Mouse (Mus musculus) stomach, embryonic 14.5 days (tissue): ENCODE measurements at regions not wholly inside any gene's neighbourhood (a gene's known extent, or its start where the extent isn't known, plus 50 kb on each side); places are given as distances from the start of the nearest gene placed in this dataset.
"Not testable (repeated sequence)": the region's sequence is repeated elsewhere in the genome, so short reads cannot be mapped to it uniquely, and the experiment has no call there.

Experiments
- ATAC-seq: fragments of 200-750 bp; cut with Nextera tagmentation; 2 replicates; pipeline ENCODE4 v1.8.0; 2017; ENCODE audit warnings: low read depth, moderate TSS enrichment; ENCODE audit not compliant: insufficient number of reproducible peaks, insufficient read depth, low FRiP score
- H3K27ac ChIP-seq: fragments of 300-500 bp; sonication (generic); 2 replicates; pipeline ENCODE4 v1.5.1; 2014; ENCODE audit warnings: mild to moderate bottlenecking, low read length, moderate library complexity, mixed read lengths
- H3K27me3 ChIP-seq: fragments of 300-500 bp; sonication (generic); 2 replicates; pipeline ENCODE4 v1.6.1; 2014; ENCODE audit warnings: low read length, control low read depth, mixed read lengths; ENCODE audit not compliant: control insufficient read depth, insufficient read depth
- H3K36me3 ChIP-seq: fragments of 300-500 bp; sonication (generic); 2 replicates; pipeline ENCODE4 v1.6.1; 2014; ENCODE audit warnings: mild to moderate bottlenecking, control low read depth, low read length, moderate library complexity, mixed read lengths; ENCODE audit not compliant: control insufficient read depth, insufficient read depth
- H3K4me1 ChIP-seq: fragments of 300-500 bp; sonication (generic); 2 replicates; pipeline ENCODE4 v1.6.1; 2014; ENCODE audit warnings: low read length, control low read depth, mixed read lengths; ENCODE audit not compliant: control insufficient read depth, insufficient read depth
- H3K4me2 ChIP-seq: fragments of 300-500 bp; sonication (generic); replicated peaks from 2 replicates; pipeline ENCODE4 v1.6.1; 2014; ENCODE audit warnings: low read depth, low read length, control low read depth
- H3K4me3 ChIP-seq: fragments of 300-500 bp; sonication (generic); 2 replicates; pipeline ENCODE4 v1.5.1; 2014; ENCODE audit warnings: low read depth, low read length, control low read depth
- H3K9ac ChIP-seq: fragments of 300-500 bp; sonication (generic); replicated peaks from 2 replicates; pipeline ENCODE4 v1.6.1; 2014; ENCODE audit warnings: low read depth, mild to moderate bottlenecking, control low read depth, low read length, moderate library complexity, mixed read lengths
- H3K9me3 ChIP-seq: fragments of 300-500 bp; sonication (generic); 2 replicates; pipeline ENCODE4 v1.6.1; 2016; ENCODE audit warnings: low read depth, low read length, control low read depth; ENCODE audit not compliant: control insufficient read depth
- WGBS: fragments of 180-500 bp; shearing (Covaris S2); extraction: QIAGEN DNeasy Blood & Tissue Kit; methylation state at CpG from one replicate; pipeline ENCODE4 v1.1.7; 2014; 5-methylcytosine and 5-hydroxymethylcytosine counted together

DNA sequence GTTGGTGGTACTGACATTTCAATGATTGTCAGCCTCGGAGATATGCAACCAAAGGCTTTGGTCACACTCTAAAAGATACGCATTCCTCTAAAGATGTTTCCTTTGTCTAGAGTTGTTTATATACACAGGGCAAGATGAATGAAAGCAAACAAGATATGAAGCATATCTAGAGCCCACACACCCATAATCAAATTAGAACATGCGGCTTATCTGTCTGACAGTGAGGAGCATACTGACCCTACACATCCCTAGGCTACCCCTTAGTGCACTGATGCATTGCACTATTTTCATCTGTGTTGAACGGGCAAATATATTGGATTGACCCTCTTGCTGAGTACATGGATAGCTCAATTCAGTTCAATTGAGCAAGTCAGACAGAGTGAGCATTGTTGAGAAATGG, 105.6 kb upstream of the Nabp1 start:
- H3K4me3 ChIP-seq, result no peak overlapping the region
- ATAC-seq, result no peak
- 0 out of 2 replicates have a peak, but pooled peaks cover 6% of the 10 kb centered on the region for H3K4me1 ChIP-seq
- H3K27me3 ChIP-seq, result no peaks in the 10 kb centered on the region
- WGBS, result 62% methylated on average over 4 of the region's 4 CpGs
- no peak overlapping the region for H3K9ac ChIP-seq
- H3K27ac ChIP-seq, result no peak overlapping the region
- H3K9me3 ChIP-seq, result no peaks in the 10 kb centered on the region
- no peak overlapping the region for H3K4me2 ChIP-seq
- H3K36me3 ChIP-seq, result no peaks in the 10 kb centered on the region

DNA sequence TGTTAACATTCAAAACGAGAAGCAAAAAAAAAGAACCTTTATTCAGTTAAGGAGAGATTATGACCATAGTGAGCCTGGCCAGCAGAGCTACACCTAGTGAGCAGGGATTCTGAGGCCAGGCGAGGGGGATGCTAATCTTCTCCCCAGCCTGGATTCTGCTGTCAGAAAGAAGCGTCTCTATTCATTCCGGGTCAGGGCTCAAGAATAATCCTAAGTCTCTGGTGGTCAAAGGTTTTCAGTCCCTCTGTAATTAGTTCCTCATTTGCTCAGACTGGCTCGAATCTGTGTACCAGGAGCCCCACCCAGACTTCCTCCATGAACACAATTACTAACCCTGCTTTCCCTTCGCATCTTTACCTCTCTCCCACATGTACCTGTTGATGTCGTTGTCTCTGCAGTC, 101.8 kb upstream of the Nabp1 start:
- 53% methylated on average over 7 of the region's 7 CpGs for WGBS

DNA sequence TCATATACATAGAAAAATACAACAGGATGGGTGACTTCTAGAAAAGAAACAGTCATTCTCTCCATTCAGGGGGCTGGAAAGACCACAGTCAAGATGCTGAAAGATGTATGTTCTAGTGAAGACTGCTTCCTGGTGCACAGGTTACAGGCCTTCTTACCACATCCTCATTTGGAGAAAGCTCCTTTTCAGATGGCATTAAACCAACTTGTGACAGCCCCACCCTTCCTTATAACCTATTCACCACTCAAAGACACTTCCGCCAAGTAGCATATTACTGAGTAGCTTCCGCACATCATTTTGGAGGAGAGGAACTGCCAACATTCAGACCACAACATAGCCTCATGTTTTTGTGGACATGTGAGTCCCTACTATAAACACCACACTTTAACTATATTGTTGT, 99.5 kb upstream of the Nabp1 start:
- H3K9ac ChIP-seq, result no peak overlapping the region
- ATAC-seq, result no peak
- H3K9me3 ChIP-seq, result no peaks in the 10 kb centered on the region
- H3K4me2 ChIP-seq, result no peak overlapping the region
- no peaks in the 10 kb centered on the region for H3K4me1 ChIP-seq
- H3K27ac ChIP-seq, result no peak overlapping the region
- H3K4me3 ChIP-seq, result no peak overlapping the region
- no peaks in the 10 kb centered on the region for H3K36me3 ChIP-seq
- H3K27me3 ChIP-seq, result no peaks in the 10 kb centered on the region
- WGBS, result 96% methylated on average over 2 of the region's 2 CpGs

More for the DNA sequence above, 101.8 kb upstream of the Nabp1 start:
- H3K27ac ChIP-seq, result no peak overlapping the region
- no peak overlapping the region for H3K4me3 ChIP-seq
- H3K4me1 ChIP-seq, result 0 out of 2 replicates have a peak, but pooled peaks cover 5% of the 10 kb centered on the region
- H3K4me2 ChIP-seq, result no peak overlapping the region
- ATAC-seq, result no peak
- H3K36me3 ChIP-seq, result no peaks in the 10 kb centered on the region
- H3K9me3 ChIP-seq, result no peaks in the 10 kb centered on the region
- H3K27me3 ChIP-seq, result no peaks in the 10 kb centered on the region
- H3K9ac ChIP-seq, result no peak overlapping the region

DNA sequence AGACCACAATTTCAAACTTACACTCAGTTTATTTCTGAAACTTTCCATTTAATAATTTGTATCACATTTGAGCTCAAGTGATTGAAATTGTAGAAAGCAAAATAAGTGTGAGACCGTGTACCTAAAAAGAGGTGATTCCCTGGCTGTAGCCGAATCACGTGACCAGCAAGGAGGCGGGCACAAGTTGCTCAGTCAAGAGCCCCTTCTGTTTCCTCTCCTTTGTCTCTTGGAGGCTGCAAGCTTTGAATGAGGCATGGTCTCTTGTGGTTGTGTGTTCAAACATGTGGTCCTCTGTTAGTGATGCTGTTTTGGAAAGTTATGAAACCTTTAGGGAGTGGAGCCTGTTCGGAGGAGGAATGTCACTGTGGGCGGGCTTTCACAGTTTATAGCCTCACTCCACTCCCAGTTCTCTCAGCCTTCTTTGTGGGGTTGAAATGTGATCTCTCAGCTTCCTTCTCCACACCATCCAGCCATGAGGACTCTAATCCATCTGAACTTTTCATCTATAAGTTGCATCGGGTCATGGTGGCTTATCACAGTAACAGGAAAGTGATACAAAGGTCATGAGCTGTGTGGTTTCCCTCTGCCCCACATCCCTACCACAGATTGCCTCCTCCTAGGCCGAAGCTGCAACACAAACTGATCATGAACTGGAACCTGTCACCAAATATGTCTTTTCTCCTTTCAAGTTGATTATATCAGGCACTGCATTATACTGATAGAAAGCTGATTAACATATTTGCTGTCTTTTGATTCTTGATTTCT, 94.3 kb upstream of the Nabp1 start:
- no peak for ATAC-seq
- Histone ChIP-seq H3K4me1 (no peaks in the 10 kb centered on the region), H3K27me3 (no peaks in the 10 kb centered on the region), H3K36me3 (no peaks in the 10 kb centered on the region), H3K4me3 (no peak overlapping the region), H3K9ac (no peak overlapping the region), H3K27ac (no peak overlapping the region), H3K4me2 (no peak overlapping the region), H3K9me3 (no peaks in the 10 kb centered on the region)
- WGBS, result 84% methylated on average over 8 of the region's 8 CpGs

DNA sequence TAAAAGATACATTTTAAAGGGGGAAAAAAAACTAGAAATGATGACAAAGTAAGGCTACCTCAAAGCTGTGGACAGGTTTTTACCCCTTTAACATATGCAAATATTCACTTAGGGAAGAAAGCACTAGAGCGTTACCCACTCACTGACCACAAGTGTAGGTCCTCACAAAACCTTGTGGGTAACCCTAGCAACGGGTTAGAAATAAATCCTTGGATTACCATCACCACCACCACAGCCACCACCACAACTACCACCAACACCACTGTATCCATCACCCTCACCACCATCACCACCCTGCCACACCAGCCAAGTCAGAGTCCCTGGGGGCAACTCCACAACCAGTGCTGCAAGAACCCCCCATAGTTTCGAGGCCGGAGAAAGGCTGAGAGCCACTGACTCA, 91.4 kb upstream of the Nabp1 start:
- H3K36me3 ChIP-seq, result no peaks in the 10 kb centered on the region
- H3K4me2 ChIP-seq, result no peak overlapping the region
- H3K4me1 ChIP-seq, result no peaks in the 10 kb centered on the region
- no peak overlapping the region for H3K4me3 ChIP-seq
- no peaks in the 10 kb centered on the region for H3K9me3 ChIP-seq
- WGBS, result 91% methylated on average over 4 of the region's 4 CpGs
- no peak overlapping the region for H3K27ac ChIP-seq
- no peak for ATAC-seq
- no peaks in the 10 kb centered on the region for H3K27me3 ChIP-seq
- H3K9ac ChIP-seq, result no peak overlapping the region

DNA sequence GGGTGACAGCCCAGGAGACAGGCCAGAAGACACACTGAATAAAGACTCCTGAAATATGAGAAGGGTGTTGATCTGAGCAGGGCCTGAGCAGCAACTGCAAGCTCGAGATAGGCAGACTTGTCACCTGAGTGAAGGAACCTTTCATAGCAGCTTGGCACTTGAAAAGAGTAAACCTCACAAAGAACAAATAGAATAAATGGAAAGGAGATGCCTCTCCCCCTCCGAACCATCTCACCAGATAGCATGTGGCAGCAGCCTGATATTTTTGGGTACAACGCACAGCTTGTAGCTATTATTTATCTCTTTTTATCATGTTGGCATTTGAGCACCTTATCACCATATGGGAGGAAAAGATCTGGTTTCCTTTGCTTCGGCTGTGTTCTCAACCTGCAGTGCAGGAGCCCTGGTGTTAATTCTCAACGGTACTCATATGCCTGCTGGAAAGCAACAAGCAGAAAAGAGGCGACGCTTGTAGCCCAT, 88.0 kb upstream of the Nabp1 start:
- no peak overlapping the region for H3K4me3 ChIP-seq
- ATAC-seq, result no peak
- H3K36me3 ChIP-seq, result no peaks in the 10 kb centered on the region
- H3K4me1 ChIP-seq, result no peaks in the 10 kb centered on the region
- H3K27me3 ChIP-seq, result no peaks in the 10 kb centered on the region
- no peaks in the 10 kb centered on the region for H3K9me3 ChIP-seq
- H3K9ac ChIP-seq, result no peak overlapping the region
- 54% methylated on average over 7 of the region's 7 CpGs for WGBS
- H3K27ac ChIP-seq, result no peak overlapping the region
- H3K4me2 ChIP-seq, result no peak overlapping the region

DNA sequence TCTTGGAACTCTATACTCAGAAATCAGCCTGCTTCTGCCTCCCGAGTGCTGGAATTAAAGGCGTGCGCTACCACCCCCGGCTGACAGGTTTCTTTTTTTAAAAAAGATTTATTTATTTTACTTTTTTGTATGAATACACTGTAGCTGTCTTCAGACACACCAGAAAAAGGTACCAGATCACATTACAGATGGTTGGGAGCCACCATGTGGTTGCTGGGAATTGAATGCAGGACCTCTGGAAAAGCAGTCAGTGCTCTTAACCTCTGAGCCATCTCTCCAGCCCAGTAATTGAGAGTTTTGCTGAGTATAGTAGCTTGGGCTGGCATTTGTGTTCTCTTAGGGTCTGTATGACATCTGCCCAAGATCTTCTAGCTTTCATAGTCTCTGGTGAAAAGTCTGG, 78.4 kb upstream of the Nabp1 start:
- H3K9ac ChIP-seq, H3K27ac ChIP-seq, H3K4me1 ChIP-seq, ATAC-seq, H3K27me3 ChIP-seq, H3K4me3 ChIP-seq, H3K36me3 ChIP-seq, H3K4me2 ChIP-seq, H3K9me3 ChIP-seq: not testable (repeated sequence)
- 97% methylated on average over 4 of the region's 4 CpGs for WGBS

DNA sequence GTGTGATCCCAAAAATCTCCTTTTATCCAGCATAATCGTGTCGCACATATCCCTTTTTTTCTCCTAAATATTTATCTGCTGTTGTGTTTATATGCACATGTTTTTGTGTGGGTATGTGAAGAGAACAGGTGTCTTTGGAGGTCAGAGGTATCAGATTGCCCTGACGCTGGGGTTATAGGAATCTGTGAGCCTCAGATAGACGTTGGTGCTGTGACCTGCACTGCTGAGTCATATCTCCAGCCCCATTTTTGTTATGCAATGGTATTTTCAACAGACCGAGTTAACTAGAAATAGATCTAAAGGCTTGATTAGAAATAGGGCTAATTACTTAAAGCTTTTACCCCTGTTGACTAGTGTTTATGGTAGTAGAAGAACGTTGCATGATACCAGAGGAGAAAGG, 75.5 kb upstream of the Nabp1 start:
- no peaks in the 10 kb centered on the region for H3K4me1 ChIP-seq
- no peak overlapping the region for H3K4me3 ChIP-seq
- no peak overlapping the region for H3K27ac ChIP-seq
- H3K36me3 ChIP-seq, result no peaks in the 10 kb centered on the region
- H3K9me3 ChIP-seq, result no peaks in the 10 kb centered on the region
- WGBS, result 50% methylated on average over 6 of the region's 6 CpGs
- ATAC-seq, result no peak
- H3K9ac ChIP-seq, result no peak overlapping the region
- H3K4me2 ChIP-seq, result no peak overlapping the region
- no peaks in the 10 kb centered on the region for H3K27me3 ChIP-seq

DNA sequence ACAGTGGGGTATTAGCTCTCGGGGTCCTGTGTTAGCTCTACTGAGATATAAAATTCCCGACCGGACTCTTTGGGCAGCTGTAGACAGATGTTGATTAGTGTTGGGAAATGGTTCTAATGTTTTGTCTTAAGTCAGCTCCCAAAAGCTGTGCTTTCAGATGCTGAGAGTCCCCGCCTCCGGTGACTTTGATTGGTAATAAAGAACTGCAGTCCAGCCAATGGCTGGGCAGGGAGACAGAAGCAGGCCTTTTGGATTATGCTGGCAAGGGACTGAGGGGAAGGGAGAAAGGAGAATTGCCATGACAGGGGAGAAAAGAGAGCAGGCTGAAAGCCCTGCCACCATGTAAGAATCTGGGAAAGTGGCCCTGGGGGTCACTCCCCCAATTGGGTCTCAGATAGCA, 73.4 kb upstream of the Nabp1 start:
- H3K9me3 ChIP-seq, result no peaks in the 10 kb centered on the region
- no peak overlapping the region for H3K9ac ChIP-seq
- no peaks in the 10 kb centered on the region for H3K27me3 ChIP-seq
- 54% methylated on average over 5 of the region's 5 CpGs for WGBS
- H3K36me3 ChIP-seq, result no peaks in the 10 kb centered on the region
- H3K4me2 ChIP-seq, result no peak overlapping the region
- ATAC-seq, result no peak
- no peak overlapping the region for H3K4me3 ChIP-seq
- H3K27ac ChIP-seq, result no peak overlapping the region
- H3K4me1 ChIP-seq, result no peaks in the 10 kb centered on the region
